Mouse (Mus musculus) hindbrain, embryonic 14.5 days (tissue): ENCODE data around the gene Exoc3l. TPM values are rescaled to one million over a fixed set of nuclear protein-coding genes. Genes with fewer than 3 reads are reported as not detected.

Experiments
- microRNA counts: library from miRNA; unstranded; fragments of <30 nt; microRNA quantifications from one replicate; lab custom pipeline; 2016
- microRNA-seq: library from miRNA; unstranded; fragments of <30 nt; microRNA quantifications from one replicate; pipeline ENCODE4, GENCODE M21; 2016
- polyA plus RNA-seq: library from polyadenylated mRNA; unstranded; fragments of >200 nt; fragmentation: Nextera tagmentation; extraction: Ambion mirVana; gene quantifications from 2 replicates; pipeline ENCODE4 v1.2.1, GENCODE M21; 2014

Exoc3l gene
- polyA plus RNA-seq, 1 experiment from 2014 or later: 12.2 TPM

MicroRNA genes within 50 kb of the gene (microRNA counts, 519-probe panel; counts per million panel counts)
- microRNA mmu-miR-328 (lab: Ali Mortazavi, UCI): 4,013 counts per million, percentile 28 among the panel's probes with 10 or more counts

Small RNAs within 50 kb of the gene (microRNA-seq; reads per million reads assigned to microRNA genes)
- gene Gm27320 (not detected), gene Mir328 (351 reads per million, percentile 67 among the genes with 10 or more reads in this experiment)

Other genes with a start within 250 kb of the Exoc3l start
- not detected in 2 replicates for gene Ces3a, start 247.5 kb downstream of the Exoc3l start, polyA plus RNA-seq
- gene Ces3b, start 212.3 kb downstream of the Exoc3l start, polyA plus RNA-seq: not detected in 2 replicates
- gene Ces4a, start 164.3 kb downstream of the Exoc3l start, polyA plus RNA-seq: 0.08 TPM in 1 of 2 replicates, not detected in the other
- gene Cbfb, start 125.4 kb downstream of the Exoc3l start, polyA plus RNA-seq: 34.1 and 41.7 TPM in 2 replicates
- gene D230025D16Rik, start 71.0 kb downstream of the Exoc3l start, polyA plus RNA-seq: 33.1 and 38.1 TPM in 2 replicates
- 8.7 and 11.5 TPM in 2 replicates for gene B3gnt9, start 40.9 kb downstream of the Exoc3l start, polyA plus RNA-seq
- 15.2 and 17.4 TPM in 2 replicates for gene Tradd, start 31.5 kb downstream of the Exoc3l start, polyA plus RNA-seq
- gene Fbxl8, start 31.5 kb downstream of the Exoc3l start, polyA plus RNA-seq: 1.2 and 2.0 TPM in 2 replicates
- gene Hsf4, start 26.3 kb downstream of the Exoc3l start, polyA plus RNA-seq: 0.63 and 0.79 TPM in 2 replicates
- 4.0 and 4.3 TPM in 2 replicates for gene Nol3, start 20.0 kb downstream of the Exoc3l start, polyA plus RNA-seq
- 101 and 120 TPM in 2 replicates for gene 4931428F04Rik, start 6.2 kb downstream of the Exoc3l start, polyA plus RNA-seq
- gene E2f4, start 1.6 kb upstream of the Exoc3l start, polyA plus RNA-seq: 43.5 and 48.2 TPM in 2 replicates
- gene Elmo3, start 9.5 kb upstream of the Exoc3l start, polyA plus RNA-seq: 1.1 and 1.6 TPM in 2 replicates
- gene Lrrc29, start 30.2 kb upstream of the Exoc3l start, polyA plus RNA-seq: 0.46 and 0.92 TPM in 2 replicates
- 141 and 147 TPM in 2 replicates for gene Tmem208, start 30.3 kb upstream of the Exoc3l start, polyA plus RNA-seq
- gene Fhod1, start 51.9 kb upstream of the Exoc3l start, polyA plus RNA-seq: 0.58 and 0.70 TPM in 2 replicates
- 11.4 and 12.1 TPM in 2 replicates for gene Slc9a5, start 52.7 kb upstream of the Exoc3l start, polyA plus RNA-seq
- gene Plekhg4, start 77.2 kb upstream of the Exoc3l start, polyA plus RNA-seq: 1.8 and 2.6 TPM in 2 replicates
- 0.10 TPM in 1 of 2 replicates, not detected in the other for gene Kctd19, start 117.4 kb upstream of the Exoc3l start, polyA plus RNA-seq
- gene Lrrc36, start 117.5 kb upstream of the Exoc3l start, polyA plus RNA-seq: 0.44 and 0.78 TPM in 2 replicates
- 204 and 207 TPM in 2 replicates for gene Tppp3, start 175.4 kb upstream of the Exoc3l start, polyA plus RNA-seq
- gene Zdhhc1, start 200.8 kb upstream of the Exoc3l start, polyA plus RNA-seq: 32.7 and 33.1 TPM in 2 replicates
- gene Hsd11b2, start 222.7 kb upstream of the Exoc3l start, polyA plus RNA-seq: 6.1 and 7.0 TPM in 2 replicates